Mouse (Mus musculus) embryo, embryonic 11 days (tissue): ENCODE measurements at regions not wholly inside any gene's neighbourhood (a gene's known extent, or its start where the extent isn't known, plus 50 kb on each side); places are given as distances from the start of the nearest gene placed in this dataset.
"Not testable (repeated sequence)": the region's sequence is repeated elsewhere in the genome, so short reads cannot be mapped to it uniquely, and the experiment has no call there.

ENCODE experiments used
- DNase-seq: peaks from one replicate; pipeline ENCODE4 v3.0.0-alpha.2; 2015

DNA sequence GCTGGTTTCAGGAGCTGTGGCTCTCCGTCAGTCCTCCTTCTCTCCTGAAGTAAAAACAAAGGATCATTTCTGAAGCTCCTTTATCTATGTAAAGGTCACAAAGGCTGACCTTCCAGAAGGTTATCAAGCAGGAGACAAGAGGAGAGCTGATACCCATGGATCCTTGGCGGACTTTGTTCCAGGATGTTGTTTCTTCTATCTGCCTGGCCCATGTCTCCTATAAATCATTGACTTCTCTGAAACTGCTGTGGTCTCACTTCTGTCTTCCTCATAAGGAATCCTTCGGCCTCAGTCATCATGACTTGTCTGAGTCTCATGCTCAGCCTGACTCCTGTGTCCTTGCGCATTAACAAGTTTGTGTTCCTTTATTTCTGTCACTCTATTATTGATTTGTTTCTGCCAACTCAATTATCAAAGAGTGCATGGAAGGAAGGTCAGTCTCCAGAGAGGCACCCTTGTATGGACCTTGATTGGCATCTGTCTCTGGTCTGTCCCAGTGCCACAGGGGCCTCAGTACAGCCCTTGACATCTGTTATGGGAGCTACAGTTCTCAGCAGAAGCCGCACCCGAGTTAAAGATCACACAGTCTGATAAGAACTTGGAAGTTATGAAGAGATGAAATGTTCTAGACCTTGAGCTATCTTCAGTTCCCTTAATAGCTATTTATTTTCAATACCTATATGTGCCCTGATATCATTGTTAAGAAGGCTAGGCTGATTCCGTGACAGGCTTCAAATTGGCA, 53.2 kb upstream of the Dazl start:
- DNase-seq = no peak

GRCm38 (mm10) chr17:50353818-50354217, 60.4 kb upstream of the Dazl start:
- DNase-seq = not testable (repeated sequence)

- no peak for DNase-seq
These were observed 60.9 kb upstream of the Dazl start for GRCm38 (mm10) chr17:50354357-50354756.

- DNase-seq = no peak
These were observed 68.3 kb upstream of the Dazl start for GRCm38 (mm10) chr17:50361657-50362233.

- no peak for DNase-seq
These were observed 72.0 kb upstream of the Dazl start for GRCm38 (mm10) chr17:50365396-50365795.

- no peak for DNase-seq
These were observed 72.7 kb upstream of the Dazl start for GRCm38 (mm10) chr17:50366181-50366580.

DNA sequence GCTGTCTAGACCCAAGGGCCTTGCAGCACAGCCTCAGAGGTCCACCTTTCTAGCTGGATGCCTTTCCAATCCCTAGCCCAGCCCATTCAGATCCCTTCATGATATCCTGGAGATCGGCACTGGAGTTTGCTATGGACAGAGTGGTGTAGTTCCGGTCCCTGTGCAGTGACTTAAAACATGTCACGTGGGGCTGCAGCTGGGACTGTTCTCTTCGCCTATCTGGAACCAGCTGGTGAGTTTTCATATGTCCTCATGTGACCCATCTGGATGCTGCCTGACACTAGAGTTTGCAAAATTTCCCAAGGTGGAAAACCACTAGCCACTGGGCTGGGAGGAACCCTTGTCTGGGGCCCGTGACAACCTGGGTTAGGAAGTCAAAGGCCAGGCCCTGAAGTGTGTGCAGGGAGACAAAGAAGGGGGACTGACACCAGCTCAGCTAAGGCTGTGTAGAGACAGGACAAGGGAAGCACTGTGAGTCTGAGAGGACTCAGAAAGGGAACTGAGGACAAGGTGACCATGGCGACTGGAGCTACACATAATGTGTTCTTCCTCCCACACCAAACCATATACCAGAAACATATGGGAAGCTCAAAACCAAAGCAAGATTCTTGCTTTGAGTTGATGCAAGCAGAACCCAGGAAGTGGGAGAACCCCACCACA, 75.9 kb upstream of the Dazl start:
- no peak for DNase-seq

DNA sequence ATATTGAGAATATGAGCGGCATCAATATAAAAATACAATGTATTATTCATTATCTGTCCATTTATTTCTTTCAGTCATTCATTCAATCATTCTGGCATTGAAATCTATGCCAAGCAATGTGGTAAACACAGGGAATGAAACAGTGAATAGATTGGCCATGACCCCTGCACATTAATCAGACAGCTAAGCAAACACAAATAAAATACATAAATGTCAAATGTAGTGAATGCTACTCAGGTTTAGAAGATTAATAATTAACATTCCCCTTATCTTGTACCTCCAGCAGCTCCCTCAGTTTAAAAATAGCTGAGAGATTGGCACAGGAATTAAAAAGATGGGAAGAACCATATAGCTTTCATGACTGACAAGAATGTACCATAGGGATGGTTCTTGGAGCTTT, 77.0 kb upstream of the Dazl start:
- no peak for DNase-seq

DNA sequence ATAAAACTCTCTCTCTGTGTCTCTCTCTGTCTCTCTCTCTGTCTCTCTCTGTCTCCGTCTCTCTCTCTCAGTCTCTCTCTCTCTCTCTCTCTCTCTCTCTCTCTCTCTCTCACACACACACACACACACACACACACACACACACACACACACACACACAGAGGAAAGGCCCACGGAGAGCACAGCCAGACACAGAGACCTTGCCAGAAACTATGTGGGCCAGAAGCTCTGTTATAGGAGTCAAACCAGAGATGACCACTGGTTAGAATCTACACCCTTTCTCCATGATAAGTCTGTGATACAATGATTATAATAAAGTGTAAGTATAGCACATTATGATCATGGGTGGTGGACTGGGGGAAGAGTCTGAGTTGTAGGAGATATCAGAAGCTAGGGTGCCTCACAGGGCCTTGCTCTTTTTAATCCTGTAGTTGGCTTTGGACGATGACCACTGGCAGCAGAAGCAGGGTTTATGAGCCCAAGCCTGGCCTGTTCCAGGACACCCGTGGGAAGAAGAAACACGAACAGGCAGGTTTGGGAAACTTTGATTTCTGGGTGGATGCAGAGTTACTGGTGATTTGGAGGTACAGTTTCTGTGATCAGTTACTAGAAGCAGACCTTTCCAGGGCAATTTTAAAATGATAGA, 80.2 kb upstream of the Dazl start:
- no peak for DNase-seq

DNA sequence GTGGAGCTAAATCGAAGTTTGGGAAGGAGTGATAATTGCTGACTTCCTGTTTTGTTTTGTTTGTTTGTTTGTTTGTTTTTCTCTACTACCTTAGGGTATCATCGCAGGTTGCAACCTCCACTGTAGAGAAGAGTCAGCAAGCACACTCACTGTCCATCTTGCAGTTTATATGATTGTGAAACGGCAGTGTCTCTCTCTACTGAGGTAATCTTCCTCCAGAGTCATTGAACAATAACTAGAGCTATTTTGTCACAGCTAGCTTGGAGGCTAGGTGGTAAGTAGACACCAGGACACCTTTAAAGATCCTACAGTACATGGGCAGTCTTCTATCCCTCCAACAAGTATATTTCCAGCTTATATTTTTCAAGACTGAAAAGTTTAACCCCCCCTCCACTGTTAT, 82.0 kb upstream of the Dazl start:
- DNase-seq = no peak

GRCm38 (mm10) chr17:50376708-50377107, 83.3 kb upstream of the Dazl start:
- no peak for DNase-seq

- DNase-seq = no peak
These were observed 84.8 kb upstream of the Dazl start for GRCm38 (mm10) chr17:50378141-50378727.

- DNase-seq = no peak
These were observed 95.6 kb upstream of the Dazl start for GRCm38 (mm10) chr17:50388715-50389710.

GRCm38 (mm10) chr17:50390151-50390550, 96.7 kb upstream of the Dazl start:
- DNase-seq = no peak

GRCm38 (mm10) chr17:50391207-50391606, 97.8 kb upstream of the Dazl start:
- no peak for DNase-seq

DNA sequence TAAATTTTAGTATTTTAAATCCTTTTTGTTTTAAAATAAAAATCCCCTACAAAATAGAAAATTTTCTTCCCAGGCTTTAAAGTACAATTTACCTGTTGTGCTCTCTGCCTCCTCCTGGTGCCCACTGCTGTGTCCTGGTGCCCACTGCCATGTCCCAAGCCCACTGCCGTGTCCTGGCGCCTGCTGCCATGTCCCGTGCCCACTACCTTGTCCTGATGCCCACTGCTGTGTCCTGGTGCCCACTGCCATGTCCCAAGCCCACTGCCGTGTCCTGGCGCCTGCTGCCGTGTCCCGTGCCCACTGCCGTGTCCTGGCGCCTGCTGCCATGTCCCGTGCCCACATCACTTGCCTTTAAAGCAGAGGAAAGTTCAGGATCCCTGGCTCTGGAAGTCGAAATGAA, 98.6 kb upstream of the Dazl start:
- DNase-seq = no peak

- no peak for DNase-seq
These were observed 99.0 kb upstream of the Dazl start for GRCm38 (mm10) chr17:50392428-50392827.

GRCm38 (mm10) chr17:50392966-50393365, 99.5 kb upstream of the Dazl start:
- no peak for DNase-seq

DNA sequence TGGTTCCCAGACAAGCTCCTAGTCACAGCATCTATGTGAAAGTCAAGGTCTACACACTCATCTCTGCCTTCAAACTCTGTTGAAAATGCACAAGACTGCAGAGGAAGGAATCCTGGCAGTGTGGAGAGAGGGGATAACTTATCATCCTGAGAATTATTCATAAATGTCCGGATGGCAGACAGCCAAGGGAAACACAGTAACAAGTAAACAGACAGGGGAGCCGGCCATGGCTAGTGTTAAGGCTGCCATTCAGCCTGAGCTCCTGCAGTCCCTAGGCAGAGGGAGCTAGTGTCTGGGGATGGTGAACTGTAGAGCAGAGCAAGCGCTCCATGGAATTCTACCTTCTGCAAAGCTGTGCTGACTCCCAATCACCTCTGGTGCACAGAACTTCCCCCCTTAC, 100.3 kb upstream of the Dazl start:
- DNase-seq = no peak

DNA sequence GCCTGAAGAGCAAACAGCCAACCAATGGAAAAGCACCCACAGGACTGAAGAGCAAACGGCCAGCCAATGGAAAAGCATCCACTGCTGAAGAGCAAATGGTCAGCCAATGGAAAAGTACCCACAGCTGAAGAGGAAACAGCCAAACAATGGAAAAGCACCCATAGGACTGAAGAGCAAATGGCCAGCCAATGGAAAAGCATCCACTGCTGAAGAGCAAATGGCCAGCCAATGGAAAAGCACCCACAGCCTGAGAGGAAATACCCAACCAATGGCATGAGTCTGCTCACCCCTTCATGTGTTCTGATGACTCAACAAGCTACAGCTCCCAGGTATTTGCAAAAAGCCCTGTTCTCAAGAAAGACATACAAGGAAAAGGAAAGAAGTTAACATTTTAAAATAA, 101.4 kb upstream of the Dazl start:
- DNase-seq = no peak

DNA sequence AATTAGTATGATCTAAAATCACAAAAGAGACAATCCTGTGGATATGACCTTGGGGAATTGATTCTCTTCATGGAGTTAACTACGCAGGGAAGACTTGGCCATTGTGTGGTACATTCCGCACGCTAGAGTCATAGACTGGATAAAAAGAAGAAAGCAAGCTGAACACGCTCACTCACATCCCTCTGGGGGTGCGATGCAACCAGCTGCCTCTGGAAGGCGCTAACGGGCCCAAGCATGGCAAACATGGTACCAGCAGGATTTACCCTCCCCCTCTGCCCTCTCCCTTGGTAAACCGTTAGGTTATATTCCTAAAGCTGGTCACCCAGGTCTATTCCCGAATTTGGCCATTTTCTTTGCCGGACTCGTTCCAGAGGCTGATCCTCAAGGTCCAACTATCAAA, 102.2 kb upstream of the Dazl start:
- no peak for DNase-seq

GRCm38 (mm10) chr17:50397324-50397723, 103.9 kb upstream of the Dazl start:
- DNase-seq = no peak
